Mouse (Mus musculus) testis, adult 2 months (tissue): Measurements from ENCODE around the gene Rpl12.

Source experiments
- CTCF ChIP-seq: fragments of 200-500 bp; IDR thresholded peaks from 2 replicates; pipeline ENCODE4 v1.5.1; 2012; ENCODE audit warnings: low read depth, mild to moderate bottlenecking, inconsistent platforms, low read length, moderate library complexity; ENCODE audit not compliant: control insufficient read depth, insufficient read depth, insufficient replicate concordance
- POLR2A ChIP-seq: fragments of 200-500 bp; IDR thresholded peaks from 2 replicates; pipeline ENCODE4 v1.6.1; 2012; ENCODE audit warnings: low read depth, mild to moderate bottlenecking, inconsistent platforms, low read length, moderate library complexity; ENCODE audit not compliant: control insufficient read depth

GRCm38 (mm10) chr2:32918391-32918790 is 43.0 kb upstream of the Rpl12 start:
- no peak for TF ChIP-seq CTCF
- no peak for TF ChIP-seq POLR2A
